Mouse (Mus musculus) kidney, adult 2 months (tissue): ENCODE data around the gene Xirp2.

Source experiments
- CTCF ChIP-seq: fragments of 200-500 bp; conservative IDR thresholded peaks from 2 replicates; pipeline ENCODE4 v1.5.1; 2011; ENCODE audit warnings: low read depth, mild to moderate bottlenecking, control low read depth, low read length, moderate library complexity, mixed read lengths; ENCODE audit not compliant: insufficient read depth, insufficient read length
- POLR2A ChIP-seq: fragments of 200-500 bp; IDR thresholded peaks from one replicate; pipeline ENCODE4 v1.6.1; 2011; ENCODE audit warnings: low read depth, low read length, control low read depth

DNA sequence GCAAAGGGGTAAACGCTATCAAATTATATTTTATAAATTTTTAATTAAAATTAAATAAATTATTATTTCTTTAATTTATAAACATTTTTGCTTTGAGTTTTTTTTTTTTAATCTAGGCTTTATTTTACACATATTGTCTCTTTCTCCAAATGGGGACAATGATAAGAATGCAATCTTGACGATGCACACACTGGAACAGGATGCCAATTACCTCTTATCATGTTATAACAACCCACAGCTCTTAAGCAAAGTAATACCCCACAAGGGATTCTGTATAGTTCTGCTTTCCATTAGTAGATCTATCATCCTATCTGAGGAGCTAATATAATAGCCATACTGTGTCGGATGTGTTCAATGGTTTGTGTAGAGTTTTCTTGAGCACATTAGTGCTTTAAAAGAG lies 15.1 kb downstream of the Xirp2 start:
- no peak for TF ChIP-seq CTCF
- no peak for TF ChIP-seq POLR2A
